Mouse (Mus musculus): ENCODE data around the gene Slc45a1. TPM values are rescaled to one million over a fixed set of nuclear protein-coding genes. Genes with fewer than 3 reads are reported as not detected.
A peak's percentile ranks its signal among the peaks of the same experiment; 100 is the strongest.

Slc45a1 gene
- polyA plus RNA-seq (2016; fragmentation: Nextera tagmentation; extraction: Ambion mirVana), result 1.1 and 1.6 TPM in 2 replicates

- peak; percentile 36 for DNase-seq (ENCODE audit: extremely low spot score, low spot score)
- H3K27ac ChIP-seq, result peak within 1 kb of the TSS; percentile 48
- WGBS, result 4% methylated on average over 41 of the region's 41 CpGs
- peaks cover 44% of the 10 kb centered on the region for H3K27me3 ChIP-seq (ENCODE audit: poor library complexity, severe bottlenecking)
- H3K4me1 ChIP-seq, result peaks cover 35% of the 10 kb centered on the region
- H3K4me3 ChIP-seq, result peak within 1 kb of the TSS; percentile 57
- no peaks in the 10 kb centered on the region for H3K36me3 ChIP-seq (replicated peaks)
- peaks cover 3% of the 10 kb centered on the region for H3K9me3 ChIP-seq
Measured at GRCm38 (mm10) chr4:150651390-150652277, at the start of gene Slc45a1. TSS of gene Slc45a1 (minus strand) at chr4:150652174.

DNA sequence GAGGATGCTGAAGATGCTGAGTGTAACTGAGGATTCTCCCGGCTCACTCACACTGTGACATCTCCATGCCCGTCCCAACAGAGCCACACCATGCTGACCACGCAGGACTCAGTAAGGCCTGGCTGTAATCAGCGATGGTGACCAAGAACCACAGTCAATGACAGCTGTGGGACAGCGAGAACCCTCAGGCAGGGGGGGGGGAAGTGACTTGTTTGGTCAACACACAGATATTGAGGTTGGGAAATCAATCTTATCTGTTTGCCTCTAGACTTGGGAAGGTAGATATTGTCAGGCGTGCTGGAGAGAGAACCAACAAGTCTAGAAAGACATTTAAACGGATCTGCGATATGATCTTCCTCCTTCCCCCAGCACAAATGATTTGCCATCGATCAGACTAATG lies 48.9 kb upstream of the Slc45a1 start:
- Histone ChIP-seq H3K4me1 (no peaks in the 10 kb centered on the region), H3K27ac (no peak overlapping the region), H3K4me3 (no peak overlapping the region), H3K36me3 (replicated peaks) (no peaks in the 10 kb centered on the region), H3K9me3 (no peaks in the 10 kb centered on the region), H3K27me3 (ENCODE audit: poor library complexity, severe bottlenecking) (0 out of 2 replicates have a peak, but pooled peaks cover under 1% of the 10 kb centered on the region)
- no peak for DNase-seq (ENCODE audit: extremely low spot score, low spot score)
- WGBS, result 96% methylated on average over 9 of the region's 9 CpGs

DNA sequence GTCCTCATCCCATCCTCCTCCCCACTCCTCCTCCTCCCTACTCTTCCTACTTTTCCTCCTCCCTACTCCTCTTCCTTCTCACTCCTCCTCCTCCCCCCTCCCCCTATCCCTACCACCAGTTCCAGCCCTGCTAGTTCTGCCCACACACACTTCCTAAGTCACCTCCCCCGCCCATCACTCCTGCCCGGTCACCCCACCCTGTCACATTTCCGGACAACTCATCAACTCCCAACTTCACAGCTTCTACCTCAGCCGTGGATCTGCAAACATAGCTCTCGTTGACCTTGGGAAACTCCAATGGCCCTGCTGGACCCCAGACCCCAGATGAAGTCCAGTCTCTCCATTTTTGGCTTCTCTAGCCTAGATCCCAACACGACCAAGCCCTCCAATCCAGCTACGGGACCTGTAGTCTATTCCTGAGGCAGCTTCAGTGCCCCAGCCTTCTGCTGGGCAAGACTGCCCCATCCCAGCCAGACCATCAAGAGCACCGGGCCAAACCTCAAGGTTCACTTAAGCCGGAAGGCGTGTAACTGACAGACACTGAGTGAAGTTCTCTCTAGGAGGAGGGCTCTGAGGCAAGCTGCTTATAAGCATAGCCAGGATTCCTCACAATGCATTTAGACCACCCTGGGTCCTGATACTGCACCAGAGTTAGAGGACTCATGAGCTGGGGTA lies 42.6 kb upstream of the Slc45a1 start:
- H3K36me3 ChIP-seq (replicated peaks), result no peaks in the 10 kb centered on the region
- no peak overlapping the region for H3K27ac ChIP-seq
- H3K27me3 ChIP-seq (ENCODE audit: poor library complexity, severe bottlenecking), result no peaks in the 10 kb centered on the region
- H3K4me3 ChIP-seq, result no peak overlapping the region
- H3K9me3 ChIP-seq, result no peaks in the 10 kb centered on the region
- DNase-seq (ENCODE audit: extremely low spot score, low spot score), result no peak
- WGBS, result 87% methylated on average over 10 of the region's 10 CpGs
- 0 out of 2 replicates have a peak, but pooled peaks cover 2% of the 10 kb centered on the region for H3K4me1 ChIP-seq

- Histone ChIP-seq H3K27me3 (ENCODE audit: poor library complexity, severe bottlenecking) (no peaks in the 10 kb centered on the region), H3K4me1 (0 out of 2 replicates have a peak, but pooled peaks cover 2% of the 10 kb centered on the region), H3K27ac (no peak overlapping the region), H3K4me3 (no peak overlapping the region), H3K36me3 (replicated peaks) (no peaks in the 10 kb centered on the region), H3K9me3 (no peaks in the 10 kb centered on the region)
- no peak for DNase-seq (ENCODE audit: extremely low spot score, low spot score)
- WGBS, result 72% methylated on average over 10 of the region's 10 CpGs
Measured at GRCm38 (mm10) chr4:150692861-150693403, 41.0 kb upstream of the Slc45a1 start.

DNA sequence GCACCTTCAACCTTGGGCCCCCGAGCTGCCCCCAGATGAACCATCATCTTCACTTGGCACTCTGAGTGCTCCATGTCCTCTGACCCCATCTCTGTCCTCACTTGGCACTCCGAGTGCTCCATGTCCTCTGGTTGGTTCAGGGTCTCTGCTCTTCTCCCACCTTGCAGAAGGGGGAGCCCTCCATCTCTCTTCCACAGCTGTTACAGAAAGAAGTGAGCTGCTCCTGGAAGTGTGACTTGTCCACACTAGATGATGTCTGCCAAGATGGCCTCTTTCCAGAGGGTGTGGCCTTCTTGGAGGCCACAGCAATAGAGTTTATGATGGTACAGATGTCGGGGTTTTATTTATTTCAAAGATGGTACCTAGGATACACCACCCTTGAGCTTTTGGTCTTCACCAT lies 38.8 kb upstream of the Slc45a1 start:
- WGBS, result 80% methylated on average over 3 of the region's 3 CpGs
- DNase-seq (ENCODE audit: extremely low spot score, low spot score), result no peak

GRCm38 (mm10) chr4:150689553-150689952 lies 37.6 kb upstream of the Slc45a1 start:
- H3K27ac ChIP-seq, result no peak overlapping the region
- 94% methylated on average over 10 of the region's 10 CpGs for WGBS
- DNase-seq (ENCODE audit: extremely low spot score, low spot score), result no peak
- H3K9me3 ChIP-seq, result no peaks in the 10 kb centered on the region
- H3K4me1 ChIP-seq, result peaks cover 23% of the 10 kb centered on the region
- H3K4me3 ChIP-seq, result no peak overlapping the region
- H3K27me3 ChIP-seq (ENCODE audit: poor library complexity, severe bottlenecking), result no peaks in the 10 kb centered on the region
- H3K36me3 ChIP-seq (replicated peaks), result no peaks in the 10 kb centered on the region

More for the DNA sequence above, 38.8 kb upstream of the Slc45a1 start:
- Histone ChIP-seq H3K9me3 (no peaks in the 10 kb centered on the region), H3K27ac (no peak overlapping the region), H3K36me3 (replicated peaks) (no peaks in the 10 kb centered on the region), H3K4me1 (peaks cover 14% of the 10 kb centered on the region), H3K27me3 (ENCODE audit: poor library complexity, severe bottlenecking) (no peaks in the 10 kb centered on the region), H3K4me3 (no peak overlapping the region)

GRCm38 (mm10) chr4:150687126-150687753 lies 35.3 kb upstream of the Slc45a1 start:
- DNase-seq (ENCODE audit: extremely low spot score, low spot score), result no peak
- no peaks in the 10 kb centered on the region for H3K9me3 ChIP-seq
- no peak overlapping the region for H3K4me3 ChIP-seq
- no peaks in the 10 kb centered on the region for H3K27me3 ChIP-seq (ENCODE audit: poor library complexity, severe bottlenecking)
- H3K27ac ChIP-seq, result no peak overlapping the region
- H3K4me1 ChIP-seq, result peaks cover 23% of the 10 kb centered on the region
- WGBS, result 86% methylated on average over 10 of the region's 10 CpGs
- no peaks in the 10 kb centered on the region for H3K36me3 ChIP-seq (replicated peaks)

DNA sequence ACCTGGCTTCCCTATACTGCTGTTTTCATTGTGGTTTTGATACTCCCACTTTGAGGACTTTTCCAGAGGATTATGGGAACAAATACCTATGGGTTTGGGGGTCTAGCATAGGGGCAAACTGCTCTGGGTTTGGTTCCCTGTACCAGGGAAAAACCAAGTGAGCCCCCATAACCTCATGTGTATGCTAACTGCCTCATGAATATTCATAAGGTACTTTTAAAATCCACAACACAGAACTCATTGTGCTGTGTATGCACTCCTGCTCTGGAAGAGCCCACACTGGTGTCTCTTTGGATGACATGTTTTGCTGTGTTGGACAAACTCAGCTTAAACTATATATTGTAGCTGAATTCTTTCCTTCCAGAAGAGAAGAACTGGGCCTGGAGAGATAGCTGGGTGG lies 34.6 kb upstream of the Slc45a1 start:
- Histone ChIP-seq H3K36me3 (replicated peaks) (no peaks in the 10 kb centered on the region), H3K4me1 (peaks cover 21% of the 10 kb centered on the region), H3K9me3 (no peaks in the 10 kb centered on the region), H3K27me3 (ENCODE audit: poor library complexity, severe bottlenecking) (no peaks in the 10 kb centered on the region), H3K4me3 (no peak overlapping the region), H3K27ac (no peak overlapping the region)
- no peak for DNase-seq (ENCODE audit: extremely low spot score, low spot score)

- WGBS, result 72% methylated on average over 8 of the region's 8 CpGs
- no peaks in the 10 kb centered on the region for H3K36me3 ChIP-seq (replicated peaks)
Measured at GRCm38 (mm10) chr4:150685778-150686493, 34.0 kb upstream of the Slc45a1 start.

GRCm38 (mm10) chr4:150685043-150685777 lies 33.2 kb upstream of the Slc45a1 start:
- no peak for DNase-seq (ENCODE audit: extremely low spot score, low spot score)
- Histone ChIP-seq H3K27me3 (ENCODE audit: poor library complexity, severe bottlenecking) (no peaks in the 10 kb centered on the region), H3K36me3 (replicated peaks) (no peaks in the 10 kb centered on the region), H3K9me3 (no peaks in the 10 kb centered on the region), H3K4me3 (no peak overlapping the region), H3K4me1 (peaks cover 21% of the 10 kb centered on the region), H3K27ac (no peak overlapping the region)
- 61% methylated on average over 15 of the region's 15 CpGs for WGBS

More at GRCm38 (mm10) chr4:150685778-150686493, 34.0 kb upstream of the Slc45a1 start:
- H3K9me3 ChIP-seq, result no peaks in the 10 kb centered on the region
- H3K27ac ChIP-seq, result no peak overlapping the region
- H3K27me3 ChIP-seq (ENCODE audit: poor library complexity, severe bottlenecking), result no peaks in the 10 kb centered on the region
- no peak for DNase-seq (ENCODE audit: extremely low spot score, low spot score)
- no peak overlapping the region for H3K4me3 ChIP-seq
- H3K4me1 ChIP-seq, result peaks cover 21% of the 10 kb centered on the region

- WGBS, result 75% methylated on average over 5 of the region's 5 CpGs
- H3K4me1 ChIP-seq, result peaks cover 25% of the 10 kb centered on the region
- no peak overlapping the region for H3K4me3 ChIP-seq
- DNase-seq (ENCODE audit: extremely low spot score, low spot score), result no peak
- no peak overlapping the region for H3K27ac ChIP-seq
- H3K27me3 ChIP-seq (ENCODE audit: poor library complexity, severe bottlenecking), result peaks cover 4% of the 10 kb centered on the region
- no peaks in the 10 kb centered on the region for H3K36me3 ChIP-seq (replicated peaks)
- H3K9me3 ChIP-seq, result no peaks in the 10 kb centered on the region
Measured at GRCm38 (mm10) chr4:150680373-150680772, 28.4 kb upstream of the Slc45a1 start.

Data from forebrain, embryonic 10.5 days (tissue).